In genomic region chr2:164910360-164911061, GRCm38 (mm10) we compare ENCODE assay signal across 8 mouse cellular contexts. TPM values are rescaled to one million over a fixed set of nuclear protein-coding genes. Genes with fewer than 3 reads are reported as not detected.
DNase-seq lines count a peak whose midpoint lies in the region; ATAC-seq and TF ChIP-seq lines count a peak whose summit lies in the region.

No protein-coding gene starts in this region.

- H3K36me3 ChIP-seq in hindbrain, embryonic 16.5 days (ENCODE audit: control insufficient read depth, insufficient read depth, low read length), result peaks cover 37% of the 10 kb centered on the region
- H3K36me3 ChIP-seq in midbrain, embryonic 14.5 days (ENCODE audit: control insufficient read depth, insufficient read depth, low read length), result peaks cover 47% of the 10 kb centered on the region

- DNase-seq in cerebellum, adult 2 months, result no peak
- no peak for DNase-seq in cerebellum, postnatal 14 days
- DNase-seq in spleen, adult 12 weeks (ENCODE audit: low spot score), result peak; percentile 49
- no peak for DNase-seq in spleen, postnatal 10 days (ENCODE audit: low spot score in 2 of 2)
- no peak for DNase-seq in midbrain, embryonic 14.5 days
- DNase-seq in yolk sac, embryonic 10.5 days (ENCODE audit: low spot score), result no peak
- DNase-seq in ovary, postnatal 14 days (ENCODE audit: low spot score), result no peak

- H3K4me1 ChIP-seq in cerebellum, adult 2 months (ENCODE audit: control insufficient read depth, insufficient read depth, low read length), result peaks cover 12% of the 10 kb centered on the region
- peaks cover 20% of the 10 kb centered on the region for H3K4me1 ChIP-seq in hindbrain, embryonic 16.5 days (ENCODE audit: control insufficient read depth, insufficient read depth, low read depth, low read length)
- peaks cover 16% of the 10 kb centered on the region for H3K4me1 ChIP-seq in midbrain, embryonic 14.5 days (ENCODE audit: control insufficient read depth, insufficient read depth, low read length)

- peak overlapping the region; percentile 99 for H3K4me3 ChIP-seq in cerebellum, adult 2 months (replicated peaks; ENCODE audit: insufficient read depth, low read depth, low read length)
- peak overlapping the region; percentile 91 for H3K4me3 ChIP-seq in hindbrain, embryonic 16.5 days (ENCODE audit: low read length)
- peak overlapping the region; percentile 74 for H3K4me3 ChIP-seq in midbrain, embryonic 14.5 days (replicated peaks; ENCODE audit: low read depth, low read length)

- H3K27me3 ChIP-seq in cerebellum, adult 2 months (ENCODE audit: control insufficient read depth, insufficient read depth, low read length), result no peaks in the 10 kb centered on the region
- H3K27me3 ChIP-seq in hindbrain, embryonic 16.5 days (replicated peaks; ENCODE audit: control insufficient read depth, insufficient read depth, low read length), result no peaks in the 10 kb centered on the region
- no peaks in the 10 kb centered on the region for H3K27me3 ChIP-seq in midbrain, embryonic 14.5 days (ENCODE audit: control insufficient read depth, insufficient read depth, low read length)

- peak overlapping the region; percentile 90 for H3K4me2 ChIP-seq in hindbrain, embryonic 16.5 days (ENCODE audit: low read length)
- peak overlapping the region; percentile 91 for H3K4me2 ChIP-seq in midbrain, embryonic 14.5 days (ENCODE audit: low read length)

- 3% methylated on average over 37 of the region's 37 CpGs for WGBS in cerebellum, adult 2 months
- WGBS in hindbrain, embryonic 16.5 days, result 5% methylated on average over 37 of the region's 37 CpGs
- 6% methylated on average over 37 of the region's 37 CpGs for WGBS in midbrain, embryonic 14.5 days

- peaks cover 4% of the 10 kb centered on the region; the same call in 1 of the 2 replicates for H3K9me3 ChIP-seq in hindbrain, embryonic 16.5 days (ENCODE audit: control insufficient read depth, low read length)
- H3K9me3 ChIP-seq in midbrain, embryonic 14.5 days (ENCODE audit: control insufficient read depth, low read length), result 0 out of 2 replicates have a peak, but pooled peaks cover 6% of the 10 kb centered on the region

- ATAC-seq in hindbrain, embryonic 16.5 days, result 0 out of 2 replicates have a peak, but pooled peaks have one; percentile 1
- ATAC-seq in midbrain, embryonic 14.5 days (ENCODE audit: low FRiP score, low TSS enrichment), result peak; percentile 12; the same call in 1 of the 2 replicates

- TF ChIP-seq POLR2A in cerebellum, adult 2 months (IDR thresholded peaks at IDR 0.05; ENCODE audit: borderline replicate concordance, insufficient read depth, low read length), result no peak; the same call in 1 of the 2 replicates

- H3K27ac ChIP-seq in cerebellum, adult 2 months (ENCODE audit: insufficient read depth, low read length), result peak overlapping the region; percentile 100
- peak overlapping the region; percentile 100 for H3K27ac ChIP-seq in hindbrain, embryonic 16.5 days (ENCODE audit: low read depth, low read length)
- H3K27ac ChIP-seq in midbrain, embryonic 14.5 days (replicated peaks; ENCODE audit: low read depth, low read length), result peak overlapping the region; percentile 100

- no peak for TF ChIP-seq CTCF in cerebellum, adult 2 months (IDR thresholded peaks at IDR 0.05; ENCODE audit: borderline replicate concordance, insufficient read depth, low read depth, low read length)

- H3K9ac ChIP-seq in hindbrain, embryonic 16.5 days (ENCODE audit: low read depth, low read length), result peak overlapping the region; percentile 95
- peak overlapping the region; percentile 97 for H3K9ac ChIP-seq in midbrain, embryonic 14.5 days (replicated peaks; ENCODE audit: low read length)

RNA-seq across cellular contexts. Expression of gene Zfp335, which starts 1.0 kb away (rescaled TPM):
- 32.0 and 34.7 TPM in 2 replicates for polyA plus RNA-seq in cerebellum, adult 2 months (2012; rRNA removed)
- 13.4 and 17.1 TPM in 2 replicates for polyA plus RNA-seq in hindbrain, embryonic 16.5 days (2015; fragmentation: Nextera tagmentation; extraction: Ambion mirVana)
- 13.9 and 15.5 TPM in 2 replicates for polyA plus RNA-seq in midbrain, embryonic 14.5 days (2014; fragmentation: Nextera tagmentation; extraction: Ambion mirVana)

RNA-seq across cellular contexts. Expression of gene Mmp9, which starts 30.1 kb away (rescaled TPM):
- polyA plus RNA-seq in cerebellum, adult 2 months (2012; rRNA removed), result 3.3 and 3.7 TPM in 2 replicates
- polyA plus RNA-seq in hindbrain, embryonic 16.5 days (2015; fragmentation: Nextera tagmentation; extraction: Ambion mirVana), result 22.5 and 29.3 TPM in 2 replicates
- 29.7 and 29.9 TPM in 2 replicates for polyA plus RNA-seq in midbrain, embryonic 14.5 days (2014; fragmentation: Nextera tagmentation; extraction: Ambion mirVana)

RNA-seq across cellular contexts. Expression of gene Pcif1, which starts 31.4 kb away (rescaled TPM):
- polyA plus RNA-seq in cerebellum, adult 2 months (2012; rRNA removed), result 54.9 and 56.3 TPM in 2 replicates
- 71.3 and 77.6 TPM in 2 replicates for polyA plus RNA-seq in hindbrain, embryonic 16.5 days (2015; fragmentation: Nextera tagmentation; extraction: Ambion mirVana)
- polyA plus RNA-seq in midbrain, embryonic 14.5 days (2014; fragmentation: Nextera tagmentation; extraction: Ambion mirVana), result 92.8 and 99.5 TPM in 2 replicates

RNA-seq across cellular contexts. Expression of gene Slc12a5, which starts 50.1 kb away (rescaled TPM):
- polyA plus RNA-seq in cerebellum, adult 2 months (2012; rRNA removed), result 386 and 396 TPM in 2 replicates
- 52.7 and 54.9 TPM in 2 replicates for polyA plus RNA-seq in hindbrain, embryonic 16.5 days (2015; fragmentation: Nextera tagmentation; extraction: Ambion mirVana)
- polyA plus RNA-seq in midbrain, embryonic 14.5 days (2014; fragmentation: Nextera tagmentation; extraction: Ambion mirVana), result 53.8 and 63.0 TPM in 2 replicates

RNA-seq across cellular contexts. Expression of gene Pltp, which starts 53.0 kb away (rescaled TPM):
- 203 and 218 TPM in 2 replicates for polyA plus RNA-seq in cerebellum, adult 2 months (2012; rRNA removed)
- polyA plus RNA-seq in hindbrain, embryonic 16.5 days (2015; fragmentation: Nextera tagmentation; extraction: Ambion mirVana), result 127 and 140 TPM in 2 replicates
- 29.8 and 91.1 TPM in 2 replicates for polyA plus RNA-seq in midbrain, embryonic 14.5 days (2014; fragmentation: Nextera tagmentation; extraction: Ambion mirVana)
